Mouse (Mus musculus) lung, adult 18-20 months (tissue): ENCODE data around the gene Tfap4.

Source experiments
- DNase-seq, 2 experiments: peaks; one replicate each; pipeline ENCODE4 v3.0.0; 2022; ENCODE audit warnings: mixed read lengths in 2 of 2

The Tfap4 gene

DNA sequence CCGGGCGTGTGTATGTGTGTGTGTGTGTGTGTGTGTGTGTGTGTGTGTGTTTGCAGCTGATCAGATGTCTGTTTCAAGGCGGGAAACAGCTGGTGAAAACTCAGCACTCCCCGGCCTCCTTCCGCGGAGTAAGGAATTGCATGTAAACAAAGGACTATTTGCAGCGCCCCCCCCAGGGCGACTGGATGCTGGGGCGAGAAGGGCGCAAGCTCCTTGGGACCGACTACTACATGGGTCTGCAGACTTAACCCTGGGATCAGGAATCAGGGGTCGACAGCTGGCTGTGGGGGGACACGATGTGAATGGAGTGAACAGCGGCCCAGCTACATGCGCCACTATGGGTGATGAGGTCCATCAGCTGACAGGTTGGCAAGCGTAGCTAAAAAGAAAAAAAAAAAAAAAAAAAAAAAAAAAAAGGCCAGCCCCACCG, at the start of gene Tfap4:
Gene Tfap4 (minus strand): TSS at position 140 of the 430 bp plus-strand sequence.
- peak; percentile 83 to 87 for DNase-seq

DNA sequence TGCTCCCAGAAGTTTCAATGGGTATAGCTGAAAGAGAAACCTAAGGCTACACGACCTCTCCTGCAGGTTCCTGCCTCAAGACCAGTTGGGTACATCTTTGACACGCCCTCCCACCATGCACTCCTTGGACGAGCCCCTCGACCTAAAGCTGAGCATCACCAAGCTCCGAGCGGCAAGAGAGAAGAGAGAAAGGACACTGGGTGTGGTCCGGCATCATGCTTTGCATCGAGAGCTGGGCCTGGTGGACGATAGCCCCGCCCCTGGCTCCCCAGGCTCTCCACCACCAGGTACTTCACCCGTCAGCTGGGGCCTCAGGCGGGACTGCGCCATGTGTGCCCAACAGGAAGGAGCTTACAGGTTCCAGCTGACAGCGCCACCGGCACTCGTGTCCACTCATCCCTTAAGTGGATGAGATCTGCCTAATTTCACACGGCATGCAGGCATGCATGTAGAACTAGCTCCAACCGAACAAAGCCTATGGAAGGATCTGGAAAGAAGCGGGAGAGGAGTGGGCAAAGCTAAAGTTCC, 48.9 kb upstream of the Tfap4 start:
- DNase-seq: peak in 1 of 2 experiments; percentile 52

DNA sequence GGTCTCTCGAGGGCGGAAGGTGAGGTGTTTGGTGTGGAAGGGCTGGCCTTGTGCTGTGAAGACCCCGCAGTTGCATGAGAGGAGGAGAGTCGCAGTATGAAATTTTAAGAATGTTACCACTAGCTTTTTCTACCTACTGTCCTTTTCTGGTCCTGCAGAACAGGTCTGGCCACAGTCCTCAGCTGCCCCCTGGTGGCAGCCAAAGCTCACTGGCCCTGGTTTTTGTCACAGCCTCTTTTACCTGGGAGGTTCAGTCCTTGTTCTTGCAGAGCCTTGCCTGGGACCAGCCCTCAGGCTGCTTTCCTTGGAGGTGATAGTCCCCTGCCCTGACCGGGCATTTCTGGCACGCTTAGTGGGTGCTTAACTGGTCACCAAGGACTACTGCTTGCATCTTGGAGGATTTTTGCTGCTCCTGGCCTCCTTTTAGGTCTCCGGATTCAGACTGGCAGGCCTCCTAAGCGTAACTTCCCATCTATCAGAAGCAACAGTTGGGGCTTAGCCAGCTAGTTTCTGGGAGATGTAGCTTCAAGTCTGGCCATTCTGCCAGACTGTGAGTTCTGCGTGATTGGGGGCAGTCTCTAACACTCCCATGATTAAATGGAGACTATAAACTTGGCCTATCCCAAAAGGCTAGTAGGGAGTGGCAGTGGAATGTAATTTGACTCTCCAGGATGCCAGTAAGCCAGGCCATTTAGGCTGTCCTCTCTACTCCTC, 48.3 kb upstream of the Tfap4 start:
- peak; percentile 83 to 87 for DNase-seq

DNA sequence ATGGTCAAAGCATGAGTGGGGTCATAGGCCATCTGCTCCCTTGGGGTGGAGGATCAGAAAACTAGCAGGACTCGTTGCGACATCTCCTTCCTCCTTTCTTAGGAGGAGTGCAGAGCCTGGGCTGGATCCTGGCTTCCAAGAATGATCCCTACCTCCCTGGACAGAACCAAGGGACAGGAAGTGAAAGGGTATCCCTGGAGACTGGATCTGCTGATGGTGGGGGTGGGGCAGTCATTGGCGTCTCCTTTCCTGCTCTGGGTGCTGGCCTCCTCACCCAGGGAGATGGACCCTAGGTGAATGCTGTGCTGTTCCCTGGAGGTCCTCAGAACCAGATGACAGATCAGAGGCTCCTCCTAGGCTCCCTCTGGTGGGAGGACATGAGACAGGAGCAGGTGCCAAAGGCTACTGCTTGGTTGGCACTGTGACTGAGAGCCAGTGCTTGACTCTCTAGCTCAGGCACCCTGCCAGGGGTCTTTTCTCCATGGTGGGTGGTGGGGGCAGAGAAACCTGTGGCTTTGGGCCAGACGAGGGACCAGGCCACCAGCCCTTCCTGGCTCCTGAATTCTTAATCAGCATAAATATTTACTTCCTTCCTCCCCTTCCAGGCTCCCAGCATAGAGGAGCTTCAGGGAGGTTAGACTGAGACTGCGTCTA, 46.9 kb upstream of the Tfap4 start:
- peak; percentile 84 to 89 for DNase-seq

DNA sequence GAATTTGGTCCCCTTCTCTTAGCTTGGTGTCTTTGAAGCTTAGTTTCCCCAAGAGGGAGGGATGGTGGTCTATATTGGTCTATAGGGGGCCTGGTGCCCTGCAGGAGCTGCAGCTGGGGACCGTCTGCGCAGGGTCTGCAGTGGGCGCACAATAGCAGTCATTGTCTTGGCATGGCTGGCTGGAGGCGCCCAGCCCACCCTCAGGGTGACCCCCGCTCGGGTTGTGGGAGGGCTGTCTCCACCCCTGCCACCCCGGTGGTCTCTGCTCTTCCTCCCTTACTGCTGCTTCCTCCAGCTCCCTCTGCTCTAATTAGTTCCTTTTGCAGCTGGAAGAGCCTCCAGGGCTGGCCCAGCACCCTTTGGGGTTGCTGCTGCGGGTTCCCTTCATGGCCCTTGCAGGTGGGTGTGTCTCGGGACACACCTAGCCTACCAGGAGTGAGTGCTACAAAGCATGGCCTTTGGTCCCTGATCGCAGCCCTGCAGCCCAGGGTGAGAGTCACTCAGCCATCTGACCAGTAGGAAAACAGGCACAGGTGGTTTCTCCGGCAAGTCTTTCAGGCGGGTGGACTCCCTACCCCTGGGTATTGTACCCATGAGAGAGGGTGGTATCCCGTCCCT, 46.0 kb upstream of the Tfap4 start:
- no peak for DNase-seq

- DNase-seq: peak in 1 of 2 experiments; percentile 52
These were observed 44.7 kb upstream of the Tfap4 start for GRCm38 (mm10) chr16:4604293-4604837.

GRCm38 (mm10) chr16:4603453-4603837, 43.8 kb upstream of the Tfap4 start:
- no peak for DNase-seq

DNA sequence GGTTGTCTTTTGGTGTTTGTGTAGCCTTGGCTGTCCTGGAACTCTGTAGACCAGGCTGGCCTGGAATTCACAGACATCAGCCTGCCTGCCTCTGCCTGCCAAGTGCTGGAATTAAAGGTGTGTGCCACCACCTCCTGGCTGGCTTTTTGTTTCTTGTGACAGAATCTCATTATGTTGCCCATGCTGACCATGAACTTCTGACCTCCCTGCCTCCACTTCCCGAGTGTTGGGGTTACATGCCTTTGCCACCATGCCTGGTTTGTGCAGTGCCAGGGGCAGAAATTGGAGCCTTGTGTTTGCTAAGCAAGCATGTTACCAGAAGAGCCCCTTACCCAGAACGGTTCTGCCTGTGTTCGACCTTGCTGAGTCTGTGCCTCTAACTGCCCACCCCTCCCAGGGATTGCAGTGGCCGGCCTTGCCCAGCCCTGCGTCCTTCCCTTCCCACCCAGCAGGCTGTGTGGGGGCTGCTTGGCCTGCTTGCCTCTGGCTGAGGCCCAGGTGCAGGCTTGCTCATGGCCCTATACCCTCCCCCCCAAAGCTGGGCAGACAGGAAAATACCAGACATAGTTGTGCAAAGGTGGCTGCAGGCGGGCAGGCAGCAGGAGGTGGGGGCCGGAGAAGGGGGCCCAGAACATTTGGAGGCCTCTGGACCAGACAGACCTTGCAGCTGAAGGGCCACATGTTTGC, 43.3 kb upstream of the Tfap4 start:
- DNase-seq: peak; percentile 25 to 47

GRCm38 (mm10) chr16:4602189-4602588, 42.5 kb upstream of the Tfap4 start:
- DNase-seq: no peak

DNA sequence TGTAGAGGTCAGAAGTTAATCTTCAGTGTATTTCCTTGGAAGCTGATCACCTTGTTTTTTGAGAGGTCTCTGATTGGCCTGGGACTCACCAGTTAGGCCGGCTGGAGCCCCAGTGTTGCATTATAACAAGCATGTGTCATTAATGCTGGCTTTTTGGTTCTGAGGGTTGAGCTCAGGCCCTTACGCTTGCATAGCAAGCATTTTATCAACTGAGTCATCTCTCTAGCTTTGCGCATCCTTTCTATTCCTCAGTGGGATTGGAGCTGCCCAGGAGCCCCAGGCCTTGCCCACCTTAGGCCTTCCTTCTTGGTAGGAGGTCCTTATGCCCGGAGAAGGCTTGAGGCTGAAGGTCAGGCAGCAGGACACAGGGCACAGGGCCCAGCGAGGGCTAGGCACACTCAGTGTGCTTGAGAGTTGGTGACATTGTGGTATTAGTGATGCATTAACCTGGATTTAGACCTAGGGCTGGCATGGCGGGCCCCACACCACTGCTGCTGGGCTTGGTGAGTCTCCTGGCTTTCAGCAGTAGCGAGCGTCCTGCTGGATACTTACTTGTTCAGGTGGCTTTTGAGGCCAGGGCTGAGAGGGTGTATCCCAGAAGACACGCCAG, 41.2 kb upstream of the Tfap4 start:
- DNase-seq: no peak

- no peak for DNase-seq
These were observed 40.0 kb upstream of the Tfap4 start for GRCm38 (mm10) chr16:4599616-4600015.

DNA sequence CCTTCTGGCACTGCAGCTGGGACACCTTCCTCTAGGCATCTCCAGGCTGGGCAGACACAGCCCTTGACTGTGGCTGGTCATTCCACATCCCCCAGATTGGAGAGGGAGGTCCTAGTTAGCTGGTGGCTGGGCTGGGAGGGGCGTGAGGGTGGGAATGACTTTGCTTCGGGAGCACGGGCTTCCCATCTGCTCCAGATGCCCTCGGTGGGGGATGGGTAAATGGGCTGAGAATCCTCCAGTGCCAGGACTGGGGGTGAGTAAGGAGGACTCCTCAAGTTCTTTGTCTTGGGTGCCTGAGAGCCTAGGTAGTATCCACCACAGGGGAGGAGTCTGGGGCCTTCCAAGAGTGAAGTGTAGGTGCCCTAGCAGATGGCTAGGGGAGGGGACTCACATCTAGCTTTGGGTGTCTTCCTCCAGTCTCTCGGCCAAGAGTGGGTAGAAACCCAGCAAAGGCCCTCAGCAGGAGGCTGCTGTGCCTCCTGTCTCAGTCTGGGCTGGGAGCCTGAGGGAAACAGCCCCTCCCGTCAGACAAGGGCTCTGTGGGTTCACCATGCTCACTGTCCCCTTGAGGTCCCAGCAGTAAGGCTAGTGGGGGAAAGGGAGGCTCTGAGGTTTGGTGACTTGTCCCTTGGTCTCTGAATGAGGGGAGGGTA, 39.4 kb upstream of the Tfap4 start:
- DNase-seq: no peak

DNA sequence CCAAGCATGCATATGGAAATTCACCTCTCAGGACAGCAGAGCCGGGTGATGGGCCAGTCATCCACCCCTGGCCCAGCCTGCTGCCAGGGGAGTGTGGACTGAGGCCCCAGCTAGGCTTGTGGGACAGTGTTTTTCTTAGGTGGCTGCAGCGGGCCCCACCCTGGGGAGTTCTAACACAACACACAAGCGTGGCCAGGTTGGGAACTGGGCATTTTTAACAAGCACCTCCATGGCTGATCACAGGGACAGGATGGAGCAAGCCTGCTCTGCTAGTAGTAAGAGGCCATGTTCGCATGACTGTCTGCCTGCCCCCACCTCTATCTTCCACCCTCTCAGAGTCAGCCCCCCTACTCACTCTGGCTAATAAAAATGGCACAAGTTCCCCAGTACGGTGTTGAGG, 38.4 kb upstream of the Tfap4 start:
- no peak for DNase-seq

GRCm38 (mm10) chr16:4597296-4597695, 37.6 kb upstream of the Tfap4 start:
- DNase-seq: peak in 1 of 2 experiments; percentile 25

- DNase-seq: no peak
These were observed 37.2 kb upstream of the Tfap4 start for GRCm38 (mm10) chr16:4596836-4597235.

DNA sequence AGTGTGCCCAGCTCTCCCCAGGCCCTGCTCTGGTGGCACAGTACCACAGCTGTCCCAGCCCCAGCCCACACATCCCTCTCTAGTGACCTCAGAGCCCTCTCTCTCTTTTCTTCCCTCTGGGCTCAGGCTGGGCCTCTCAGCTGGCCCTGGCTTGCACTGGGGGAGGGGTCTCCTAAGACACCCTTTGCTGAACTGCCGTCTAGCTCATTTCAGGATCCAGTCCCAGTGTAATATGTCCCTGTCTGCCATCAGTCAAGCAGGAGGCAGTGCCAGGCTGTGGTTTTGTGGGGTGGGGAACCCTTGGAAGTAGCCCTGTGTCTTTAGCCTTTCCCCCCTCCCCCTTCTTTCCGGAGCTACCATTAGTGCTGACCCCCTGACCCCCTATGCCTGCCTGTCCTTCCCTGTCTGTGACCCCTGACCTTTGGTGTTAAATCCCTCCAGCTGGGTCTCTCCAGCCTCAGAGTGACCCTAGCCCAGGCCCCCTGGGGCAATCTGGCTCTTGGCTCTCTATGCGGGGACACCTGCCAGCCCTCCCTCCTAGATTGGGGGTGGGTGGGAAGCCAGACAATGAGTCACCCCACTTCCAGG, 36.6 kb upstream of the Tfap4 start:
- no peak for DNase-seq

DNA sequence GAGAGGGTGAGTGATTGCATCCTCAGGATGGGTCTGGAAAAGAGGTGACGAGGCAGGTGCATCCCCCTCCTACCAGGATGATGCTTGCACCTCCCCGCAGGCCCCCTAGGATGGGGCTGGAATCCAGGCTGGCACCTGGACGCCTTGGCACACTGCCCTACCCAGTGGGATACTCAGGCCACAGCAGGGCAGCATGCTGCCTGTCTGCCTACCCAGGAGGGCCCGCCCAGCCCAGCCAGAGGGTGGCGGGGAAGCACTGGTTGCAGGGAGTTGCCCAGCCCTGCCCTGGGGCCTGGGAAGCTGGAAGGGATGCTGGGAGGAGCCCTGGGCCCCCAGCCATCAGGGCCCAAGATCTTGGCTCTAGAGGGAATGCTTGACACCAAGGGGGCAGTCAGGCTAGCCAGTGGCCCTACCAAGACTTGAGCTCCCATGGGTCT, 35.9 kb upstream of the Tfap4 start:
- DNase-seq: peak; percentile 69 to 81

GRCm38 (mm10) chr16:4594814-4595526, 35.3 kb upstream of the Tfap4 start:
- peak in 1 of 2 experiments; percentile 18 for DNase-seq

DNA sequence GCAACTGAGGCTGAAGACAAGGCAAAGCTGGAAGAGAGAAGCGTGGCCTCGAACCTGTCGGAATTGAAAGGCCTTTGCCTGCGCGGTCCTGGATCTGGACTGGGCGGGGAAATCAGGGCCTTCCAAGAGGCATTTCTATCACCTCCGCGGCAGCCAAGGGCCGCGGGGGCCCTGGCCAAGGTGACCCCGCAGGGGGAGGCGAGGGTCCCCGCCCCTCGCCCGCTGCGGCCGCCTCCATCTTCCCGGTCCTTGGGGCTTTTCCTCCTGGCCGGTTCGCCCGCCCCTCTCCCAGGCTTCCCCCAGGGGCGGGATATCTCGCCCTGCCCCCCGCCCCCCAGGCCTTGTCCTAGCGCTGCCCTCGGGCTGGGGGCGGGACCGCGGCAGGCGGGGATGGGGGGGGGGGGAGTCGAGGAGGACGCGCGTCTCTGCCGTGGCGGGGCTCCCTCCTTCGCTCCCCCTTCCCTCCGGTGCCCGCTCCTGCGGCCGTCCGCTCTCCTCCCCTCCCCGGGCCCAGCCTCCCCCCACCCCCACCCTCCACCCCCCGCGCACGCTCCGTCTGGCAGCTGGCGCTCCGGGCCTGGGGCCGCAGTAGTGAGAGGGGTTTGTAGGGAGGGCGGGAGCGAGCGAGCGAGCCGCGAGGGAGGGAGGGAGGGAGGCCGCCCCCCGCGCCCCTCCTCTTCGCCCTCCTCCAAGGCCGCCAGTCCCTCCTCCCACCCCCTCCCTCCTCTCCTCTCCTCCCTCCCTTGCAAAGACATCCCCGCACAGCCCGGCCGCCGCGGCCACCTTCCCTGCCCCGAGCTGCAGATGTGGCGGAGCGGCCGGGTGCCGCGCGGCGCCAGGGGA, 34.5 kb upstream of the Tfap4 start, which contains the start of gene Glis2:
Gene Glis2 (plus strand): TSS at position 743 of the 843 bp plus-strand sequence.
- peak; percentile 63 to 65 for DNase-seq
